Comparison of ENCODE assay signal across 29 mouse cellular contexts in genomic region chr5:113329463-113329862, GRCm38 (mm10). TPM values are rescaled to one million over a fixed set of nuclear protein-coding genes. Genes with fewer than 3 reads are reported as not detected.
"Had no signal": no experiment of that assay in that cellular context is flagged by ENCODE, and none has a peak within 500 bp of the region (broad histone marks: within the 10 kb centered on the region; RNA-seq: fewer than 3 reads in every experiment).

No protein-coding gene starts in this region.

- H3K4me3 ChIP-seq: midbrain, embryonic 10.5 days; midbrain, embryonic 12.5 days; myocyte; neural tube, embryonic 13.5 days; neural tube, embryonic 15.5 days had no signal

- H3K36me3 ChIP-seq: midbrain, embryonic 10.5 days; midbrain, embryonic 12.5 days; neural tube, embryonic 13.5 days; neural tube, embryonic 15.5 days had no signal

- ATAC-seq: midbrain, embryonic 16.5 days had no signal

- DNase-seq: lung, adult 18-20 months; lung, embryonic 14.5 days; lung, postnatal 10 days; lung, postnatal 4 days; midbrain, embryonic 14.5 days; retina, postnatal 1 day; right cerebral cortex, adult 18-20 months; right cerebral cortex, postnatal 25 days; right cerebral cortex, postnatal 4 days; spleen, adult 18-20 months; thymus, adult 18-20 months; thymus, postnatal 14 days; thymus, postnatal 4 days had no signal

- H3K4me1 ChIP-seq: neural tube, embryonic 15.5 days had no signal

RNA-seq across cellular contexts. Expression of gene Aym1, which starts 27.6 kb away (rescaled TPM):
- total RNA-seq: megakaryocyte-erythroid progenitor cell, adult 5-6 weeks had no signal
- polyA plus RNA-seq: liver, embryonic 14.5 days; liver, embryonic 16.5 days; lung, embryonic 14.5 days; lung, embryonic 16.5 days; midbrain, embryonic 10.5 days; midbrain, embryonic 12.5 days; midbrain, embryonic 14.5 days; midbrain, embryonic 16.5 days; myocyte; neural tube, embryonic 11.5 days; neural tube, embryonic 13.5 days; neural tube, embryonic 15.5 days; small intestine, adult 2 months; stomach, embryonic 14.5 days; stomach, embryonic 16.5 days; thymus, postnatal 0 days; urinary bladder, adult 2 months had no signal
